Mouse (Mus musculus) cortical plate, adult 2 months (tissue): ENCODE data around the gene Spon2.

Experiments used
- CTCF ChIP-seq: fragments of 200-500 bp; IDR thresholded peaks from 2 replicates; pipeline ENCODE4 v1.5.1; 2011; ENCODE audit warnings: mild to moderate bottlenecking, control low read depth, low read length; ENCODE audit not compliant: insufficient read depth; ENCODE audit errors: extremely low read depth
- POLR2A ChIP-seq: fragments of 200-500 bp; IDR thresholded peaks from 2 replicates; pipeline ENCODE4 v1.6.1; 2011; ENCODE audit warnings: mild to moderate bottlenecking, low read length, control low read depth; ENCODE audit not compliant: insufficient read depth; ENCODE audit errors: extremely low read depth

DNA sequence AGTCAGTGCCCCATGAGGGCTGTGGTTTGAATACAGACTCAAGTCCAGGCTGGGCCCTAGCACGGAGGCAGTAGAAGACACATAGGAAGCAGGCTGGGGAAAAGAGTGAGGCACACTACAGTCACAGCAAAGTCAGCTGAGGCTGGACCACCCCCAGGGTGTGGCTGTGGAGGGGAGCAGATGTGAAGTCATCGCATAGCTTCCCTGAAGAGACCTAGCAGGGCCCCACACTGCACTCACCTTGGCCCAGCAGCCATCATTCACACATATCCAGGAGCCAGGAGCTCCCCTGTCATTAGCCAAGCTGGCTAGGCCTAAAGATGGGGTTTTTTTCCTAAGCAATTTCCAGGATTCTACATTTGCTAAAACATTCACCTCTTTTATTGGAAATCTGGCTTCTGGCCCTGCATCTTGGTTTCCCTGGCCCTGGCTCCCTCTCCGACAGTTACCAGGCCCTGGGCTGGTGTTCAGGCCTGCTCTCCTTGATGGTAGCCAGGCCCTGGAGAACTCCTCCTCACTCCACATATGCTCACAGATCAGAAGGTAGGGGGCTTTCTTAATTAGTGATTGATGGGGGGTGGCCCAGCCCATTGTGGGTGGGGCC is 21.0 kb upstream of the Spon2 start:
- TF ChIP-seq CTCF = no peak
- TF ChIP-seq POLR2A = no peak
